Mouse (Mus musculus) forebrain, embryonic 12.5 days (tissue): Measurements from ENCODE around the gene Skiv2l. TPM values are rescaled to one million over a fixed set of nuclear protein-coding genes. Genes with fewer than 3 reads are reported as not detected.

Source experiments
- ATAC-seq: fragments of 200-750 bp; cut with Nextera tagmentation; 2 replicates; pipeline ENCODE4 v1.8.0; 2017; ENCODE audit warnings: moderate TSS enrichment; ENCODE audit not compliant: low FRiP score
- H3K27ac ChIP-seq: fragments of 300-500 bp; sonication (generic); 2 replicates; pipeline ENCODE4 v1.5.1; 2016; ENCODE audit warnings: mild to moderate bottlenecking
- H3K27me3 ChIP-seq: fragments of 300-500 bp; sonication (generic); 2 replicates; pipeline ENCODE4 v1.6.1; 2016; ENCODE audit warnings: mild to moderate bottlenecking
- H3K36me3 ChIP-seq: fragments of 300-500 bp; sonication (generic); replicated peaks from 2 replicates; pipeline ENCODE4 v1.6.1; 2016; ENCODE audit warnings: mild to moderate bottlenecking
- H3K4me1 ChIP-seq: fragments of 300-500 bp; sonication (generic); 2 replicates; pipeline ENCODE4 v1.6.1; 2016
- H3K4me2 ChIP-seq: fragments of 300-500 bp; sonication (generic); 2 replicates; pipeline ENCODE4 v1.6.1; 2016; ENCODE audit warnings: mild to moderate bottlenecking, moderate library complexity
- H3K4me3 ChIP-seq: fragments of 300-500 bp; sonication (generic); replicated peaks from 2 replicates; pipeline ENCODE4 v1.5.1; 2016; ENCODE audit warnings: mild to moderate bottlenecking
- H3K9ac ChIP-seq: fragments of 300-500 bp; sonication (generic); 2 replicates; pipeline ENCODE4 v1.6.1; 2016; ENCODE audit warnings: mild to moderate bottlenecking
- H3K9me3 ChIP-seq: fragments of 300-500 bp; sonication (generic); 2 replicates; pipeline ENCODE4 v1.6.1; 2016
- WGBS: fragments of 180-500 bp; shearing (Covaris S2); methylation state at CpG from one replicate; pipeline ENCODE4 v1.1.7; 2016; 5-methylcytosine and 5-hydroxymethylcytosine counted together
- polyA plus RNA-seq: library from polyadenylated mRNA; unstranded; fragments of >200 nt; fragmentation: Nextera tagmentation; extraction: Ambion mirVana; gene quantifications from 2 replicates; pipeline ENCODE4 v1.2.1, GENCODE M21; 2016

Gene Skiv2l
- polyA plus RNA-seq: 61.8 and 64.8 TPM in 2 replicates

- WGBS: 2% methylated on average over 58 of the region's 65 CpGs
- H3K9ac ChIP-seq: peak within 1 kb of the TSS; percentile 88
- peak within 1 kb of the TSS; percentile 75 for H3K4me3 ChIP-seq
- H3K9me3 ChIP-seq: no peaks in the 10 kb centered on the region
- H3K36me3 ChIP-seq: peaks cover 62% of the 10 kb centered on the region
- ATAC-seq: peak; percentile 98
- H3K4me2 ChIP-seq: peak within 1 kb of the TSS; percentile 90
- peaks cover 22% of the 10 kb centered on the region for H3K4me1 ChIP-seq
- peak within 1 kb of the TSS; percentile 53 for H3K27ac ChIP-seq
- no peaks in the 10 kb centered on the region for H3K27me3 ChIP-seq
These were observed at the start of gene Skiv2l, which contains the start of gene Nelfe for GRCm38 (mm10) chr17:34849722-34850516. Gene Skiv2l (minus strand): TSS chr17:34850210. Gene Nelfe (plus strand): TSS chr17:34850391.

GRCm38 (mm10) chr17:34899053-34899889, 49.3 kb upstream of the Skiv2l start:
- H3K27ac ChIP-seq: peak overlapping the region; percentile 98
- peak overlapping the region; percentile 98 for H3K4me2 ChIP-seq
- peak overlapping the region; percentile 99 for H3K9ac ChIP-seq
- H3K9me3 ChIP-seq: no peaks in the 10 kb centered on the region
- peak; percentile 2; the same call in 1 of the 2 replicates for ATAC-seq
- H3K27me3 ChIP-seq: no peaks in the 10 kb centered on the region
- peaks cover 43% of the 10 kb centered on the region for H3K4me1 ChIP-seq
- peaks cover 41% of the 10 kb centered on the region for H3K36me3 ChIP-seq
- peak overlapping the region; percentile 100 for H3K4me3 ChIP-seq
- 2% methylated on average over 39 of the region's 45 CpGs for WGBS

DNA sequence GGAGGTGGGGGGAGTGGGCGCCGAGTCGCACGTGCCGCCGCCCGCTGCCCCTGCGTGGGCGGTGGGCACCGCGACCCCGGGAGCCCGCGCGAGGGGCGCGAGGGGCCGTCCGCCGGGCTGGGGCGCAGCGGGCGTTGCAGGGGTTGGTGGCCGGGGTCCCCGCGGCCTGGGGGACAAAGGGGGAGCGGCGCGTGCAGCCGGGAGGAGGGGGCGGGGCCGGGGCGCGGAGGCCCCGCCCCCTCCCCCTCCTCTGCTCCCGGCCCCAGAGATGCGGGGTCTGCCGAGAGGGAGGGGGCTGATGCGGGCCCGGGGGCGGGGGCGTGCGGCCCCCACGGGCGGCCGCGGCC, 48.7 kb upstream of the Skiv2l start:
- Histone ChIP-seq H3K9ac (peak overlapping the region; percentile 99), H3K4me2 (peak overlapping the region; percentile 98), H3K9me3 (no peaks in the 10 kb centered on the region), H3K36me3 (peaks cover 35% of the 10 kb centered on the region), H3K4me3 (peak overlapping the region; percentile 100), H3K27ac (peak overlapping the region; percentile 98), H3K4me1 (peaks cover 46% of the 10 kb centered on the region), H3K27me3 (no peaks in the 10 kb centered on the region)
- under 1% methylated on average over 20 of the region's 47 CpGs for WGBS
- peak; percentile 28 for ATAC-seq

DNA sequence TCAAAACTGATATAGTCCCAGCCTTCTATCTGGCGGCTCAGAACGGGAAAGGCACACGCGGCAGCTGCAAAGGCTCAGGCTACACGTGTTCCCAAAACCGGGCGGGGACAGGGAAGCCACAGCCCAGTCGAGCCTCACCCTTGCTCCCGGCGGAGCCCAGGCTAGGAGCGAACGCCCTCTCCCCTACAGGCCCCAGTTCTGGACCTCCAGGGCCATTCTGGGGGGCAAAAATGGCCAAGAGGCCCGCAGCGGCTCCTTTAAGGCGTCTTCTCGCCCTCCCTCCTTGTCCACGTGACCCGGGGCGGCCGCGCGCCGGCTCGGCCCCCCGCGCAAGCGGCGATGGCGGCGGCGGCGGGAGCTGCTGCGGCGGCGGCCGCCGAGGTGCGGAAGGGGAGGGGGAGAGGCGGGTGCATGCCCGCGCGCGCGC, 48.2 kb upstream of the Skiv2l start, which contains the start of the genes C2 and Ehmt2:
TSS of gene C2 (minus strand) at position 106 of the 427 bp plus-strand sequence.
TSS of gene Ehmt2 (plus strand) at position 310 of the 427 bp plus-strand sequence.
- ATAC-seq: peak; percentile 36
- WGBS: under 1% methylated on average over 36 of the region's 44 CpGs

GRCm38 (mm10) chr17:34897373-34898159, 47.6 kb upstream of the Skiv2l start:
- no peaks in the 10 kb centered on the region for H3K9me3 ChIP-seq
- no peaks in the 10 kb centered on the region for H3K27me3 ChIP-seq
- 21% methylated on average over 10 of the region's 10 CpGs for WGBS
- H3K4me1 ChIP-seq: peaks cover 49% of the 10 kb centered on the region
- H3K9ac ChIP-seq: peak overlapping the region; percentile 99
- no peak for ATAC-seq
- H3K36me3 ChIP-seq: peaks cover 24% of the 10 kb centered on the region
- peak overlapping the region; percentile 100 for H3K4me3 ChIP-seq
- peak overlapping the region; percentile 98 for H3K27ac ChIP-seq
- H3K4me2 ChIP-seq: peak overlapping the region; percentile 98

More for the DNA sequence above, 48.2 kb upstream of the Skiv2l start, which contains the start of the genes C2 and Ehmt2:
- Histone ChIP-seq H3K9ac (peak within 1 kb of the TSS; percentile 99), H3K4me2 (peak within 1 kb of the TSS; percentile 98), H3K27ac (peak within 1 kb of the TSS; percentile 98), H3K27me3 (no peaks in the 10 kb centered on the region), H3K9me3 (no peaks in the 10 kb centered on the region), H3K36me3 (peaks cover 30% of the 10 kb centered on the region), H3K4me1 (peaks cover 49% of the 10 kb centered on the region), H3K4me3 (peak within 1 kb of the TSS; percentile 100)

DNA sequence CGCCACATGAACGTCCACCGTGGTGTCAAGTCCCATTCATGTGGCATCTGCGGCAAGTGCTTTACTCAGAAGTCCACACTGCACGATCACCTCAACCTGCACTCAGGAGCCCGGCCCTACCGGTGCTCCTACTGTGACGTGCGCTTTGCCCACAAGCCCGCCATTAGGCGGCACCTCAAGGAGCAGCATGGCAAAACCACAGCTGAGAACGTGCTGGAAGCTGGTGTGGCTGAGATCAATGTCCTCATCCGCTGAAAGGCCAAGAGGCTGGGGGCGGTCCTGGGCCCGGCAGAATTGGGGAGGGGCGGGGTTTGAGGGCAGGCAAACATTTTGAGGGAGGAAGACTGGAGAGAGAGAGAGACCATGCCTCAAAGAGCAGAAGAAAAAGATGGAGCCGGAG, 46.4 kb upstream of the Skiv2l start:
- peaks cover 17% of the 10 kb centered on the region for H3K36me3 ChIP-seq
- no peaks in the 10 kb centered on the region for H3K27me3 ChIP-seq
- H3K4me1 ChIP-seq: peaks cover 49% of the 10 kb centered on the region
- peak overlapping the region; percentile 42; the same call in 1 of the 2 replicates for H3K27ac ChIP-seq
- WGBS: 84% methylated on average over 17 of the region's 17 CpGs
- H3K9ac ChIP-seq: peak overlapping the region; percentile 98; the same call in 1 of the 2 replicates
- no peak for ATAC-seq
- H3K9me3 ChIP-seq: no peaks in the 10 kb centered on the region
- peak overlapping the region; percentile 86 for H3K4me3 ChIP-seq
- peak overlapping the region; percentile 98 for H3K4me2 ChIP-seq

- no peaks in the 10 kb centered on the region for H3K27me3 ChIP-seq
- WGBS: 95% methylated on average over 15 of the region's 15 CpGs
- H3K9me3 ChIP-seq: no peaks in the 10 kb centered on the region
- peaks cover 47% of the 10 kb centered on the region for H3K4me1 ChIP-seq
- H3K9ac ChIP-seq: peak overlapping the region; percentile 98
- peak overlapping the region; percentile 94 for H3K27ac ChIP-seq
- H3K36me3 ChIP-seq: peaks cover 11% of the 10 kb centered on the region
- peak overlapping the region; percentile 86 for H3K4me3 ChIP-seq
- H3K4me2 ChIP-seq: peak overlapping the region; percentile 98
- ATAC-seq: no peak
These were observed 45.7 kb upstream of the Skiv2l start for GRCm38 (mm10) chr17:34895724-34896123.

GRCm38 (mm10) chr17:34894801-34895530, 45.0 kb upstream of the Skiv2l start:
- Histone ChIP-seq H3K9me3 (no peaks in the 10 kb centered on the region), H3K9ac (peak overlapping the region; percentile 98), H3K27me3 (no peaks in the 10 kb centered on the region), H3K4me1 (peaks cover 41% of the 10 kb centered on the region), H3K4me3 (peak overlapping the region; percentile 86), H3K4me2 (peak overlapping the region; percentile 98), H3K27ac (peak overlapping the region; percentile 94), H3K36me3 (peaks cover 10% of the 10 kb centered on the region)
- WGBS: 7% methylated on average over 49 of the region's 51 CpGs
- ATAC-seq: peak; percentile 24

GRCm38 (mm10) chr17:34894074-34894597, 44.1 kb upstream of the Skiv2l start:
- 0% methylated on average over 43 of the region's 51 CpGs for WGBS

DNA sequence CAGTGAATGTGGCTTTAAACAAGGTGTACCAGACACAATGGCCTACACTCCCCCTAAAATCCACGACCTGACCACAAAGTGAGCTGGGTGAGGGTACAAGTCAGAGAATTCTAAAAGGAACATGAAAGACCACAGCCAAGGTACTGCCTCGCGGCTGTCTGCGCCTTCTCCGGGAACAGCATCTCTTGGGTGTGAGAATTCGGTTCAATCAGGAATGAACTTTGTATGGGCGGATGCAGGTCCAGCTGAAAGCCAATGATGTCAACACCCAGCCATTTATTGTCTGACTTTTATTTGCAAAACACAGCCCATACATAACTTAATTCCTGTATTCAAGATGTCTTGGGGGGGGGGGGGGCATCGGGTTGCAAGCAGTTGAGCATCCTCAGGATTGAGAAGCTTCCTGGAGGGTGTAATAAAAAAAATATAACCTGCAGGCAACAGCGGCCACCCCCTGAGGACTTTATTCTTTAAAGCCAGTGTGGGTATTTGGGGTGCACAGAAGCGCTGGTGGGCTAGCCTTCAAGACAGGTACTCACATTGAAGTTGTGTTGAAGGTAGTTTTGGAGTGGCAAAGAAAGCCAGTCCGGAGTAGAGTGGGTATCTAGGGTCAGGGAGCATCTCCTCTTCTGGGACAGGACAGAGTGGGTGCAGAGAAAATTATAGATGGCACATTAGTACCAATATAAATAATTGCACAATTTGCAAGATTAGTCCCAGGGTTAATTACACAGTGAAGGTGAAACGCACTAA, 43.2 kb upstream of the Skiv2l start:
- H3K36me3 ChIP-seq: peaks cover 10% of the 10 kb centered on the region
- H3K27me3 ChIP-seq: no peaks in the 10 kb centered on the region
- peak overlapping the region; percentile 94 for H3K27ac ChIP-seq
- H3K4me3 ChIP-seq: peak overlapping the region; percentile 86
- peaks cover 35% of the 10 kb centered on the region for H3K4me1 ChIP-seq
- peak overlapping the region; percentile 98 for H3K4me2 ChIP-seq
- peak overlapping the region; percentile 98 for H3K9ac ChIP-seq
- WGBS: 69% methylated on average over 12 of the region's 12 CpGs
- H3K9me3 ChIP-seq: no peaks in the 10 kb centered on the region
- ATAC-seq: peak; percentile 3

More at GRCm38 (mm10) chr17:34894074-34894597, 44.1 kb upstream of the Skiv2l start:
- H3K4me2 ChIP-seq: peak overlapping the region; percentile 98
- no peaks in the 10 kb centered on the region for H3K27me3 ChIP-seq
- peak overlapping the region; percentile 98 for H3K9ac ChIP-seq
- H3K4me1 ChIP-seq: peaks cover 35% of the 10 kb centered on the region
- peak; percentile 89 for ATAC-seq
- H3K36me3 ChIP-seq: peaks cover 10% of the 10 kb centered on the region
- peak overlapping the region; percentile 94 for H3K27ac ChIP-seq
- peak overlapping the region; percentile 86 for H3K4me3 ChIP-seq
- H3K9me3 ChIP-seq: no peaks in the 10 kb centered on the region
